Mouse (Mus musculus) urinary bladder, postnatal 10 days (tissue): ENCODE data around the gene Olfr1377.
"Not testable (repeated sequence)": the region's sequence is repeated elsewhere in the genome, so short reads cannot be mapped to it uniquely, and the experiment has no call there.

Experiments used
- DNase-seq: peaks from one replicate; pipeline ENCODE4 v3.0.0; 2022; ENCODE audit warnings: low spot score

Gene Olfr1377

DNA sequence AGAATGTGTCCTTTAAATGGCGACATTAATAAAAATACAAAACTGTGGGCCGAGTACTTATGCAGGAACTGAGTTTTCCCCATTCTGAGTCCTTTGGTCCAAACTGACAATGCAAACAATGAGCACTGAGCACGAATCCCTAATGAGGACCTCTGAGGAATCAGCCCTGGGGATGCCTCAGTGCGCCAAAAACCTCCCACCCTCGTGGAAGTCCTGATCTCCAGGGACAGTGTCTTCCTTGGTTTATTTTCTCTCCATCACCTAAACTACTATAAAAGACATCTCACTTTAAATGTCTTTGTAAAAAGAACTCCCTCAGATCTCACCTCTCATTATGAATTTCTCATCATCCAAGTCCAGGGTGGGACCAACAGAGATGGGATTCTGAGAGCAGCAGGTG is at the start of gene Olfr1377:
Gene Olfr1377, plus strand, starts transcription at position 301 of the 400 bp plus-strand sequence.
- no peak for DNase-seq

DNA sequence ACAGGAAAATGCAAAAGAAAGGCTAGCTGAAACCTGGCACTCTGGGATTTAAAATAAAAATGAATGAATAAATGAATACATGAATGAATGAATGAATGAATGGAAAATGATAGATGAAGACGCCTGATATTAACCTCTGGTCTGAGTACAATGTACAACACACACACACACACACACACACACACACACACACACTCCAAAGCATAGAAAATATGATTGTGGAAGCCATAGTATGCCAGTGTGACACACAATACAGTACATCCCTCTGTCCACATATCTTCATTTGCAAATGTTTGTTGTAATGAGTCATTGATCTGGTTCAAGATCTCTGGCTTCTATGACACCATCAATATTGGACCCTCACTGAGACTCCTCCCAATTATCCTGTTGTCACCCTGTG is 49.7 kb upstream of the Olfr1377 start:
- no peak for DNase-seq

DNA sequence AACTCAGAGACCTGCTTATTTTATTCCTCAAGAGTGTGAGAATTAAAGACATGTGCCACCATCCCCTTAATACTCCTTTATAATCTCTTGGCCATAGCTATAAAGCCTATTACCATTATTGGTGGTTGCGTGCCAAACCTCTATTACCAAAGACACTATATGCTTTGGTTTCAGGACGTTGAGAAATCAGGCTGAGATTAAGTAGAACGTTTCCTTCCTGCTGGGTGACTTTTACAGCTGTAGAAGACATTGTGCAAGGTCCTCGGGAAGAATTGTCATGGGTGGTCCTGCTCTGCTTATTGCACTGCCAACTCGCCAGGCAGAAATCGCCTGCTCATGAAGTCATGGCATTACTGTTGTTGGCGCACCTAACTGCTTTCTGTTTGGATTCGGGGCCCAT is 43.3 kb upstream of the Olfr1377 start:
- DNase-seq, result no peak

GRCm38 (mm10) chr11:50939621-50940366 is 42.0 kb upstream of the Olfr1377 start:
- DNase-seq, result no peak

DNA sequence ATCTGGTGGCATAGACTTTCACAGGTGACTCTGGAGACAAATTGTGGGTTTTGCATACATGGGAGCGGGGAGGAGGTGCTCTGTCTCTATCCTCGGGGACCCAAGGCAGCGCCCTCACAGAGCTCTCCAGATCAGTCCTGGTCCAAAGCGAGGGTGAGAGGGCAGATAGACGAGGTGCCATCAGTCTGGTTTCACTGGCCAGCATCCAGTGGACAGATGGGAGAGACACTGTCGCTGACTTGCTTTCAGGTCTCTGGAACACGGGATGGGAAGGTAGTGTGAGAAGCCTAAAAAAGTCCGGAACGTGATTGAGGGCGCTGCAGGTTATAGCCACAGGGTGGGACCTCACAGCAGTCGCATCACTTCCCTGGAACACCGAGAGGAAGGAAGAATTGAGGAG is 39.4 kb upstream of the Olfr1377 start:
- DNase-seq, result no peak

DNA sequence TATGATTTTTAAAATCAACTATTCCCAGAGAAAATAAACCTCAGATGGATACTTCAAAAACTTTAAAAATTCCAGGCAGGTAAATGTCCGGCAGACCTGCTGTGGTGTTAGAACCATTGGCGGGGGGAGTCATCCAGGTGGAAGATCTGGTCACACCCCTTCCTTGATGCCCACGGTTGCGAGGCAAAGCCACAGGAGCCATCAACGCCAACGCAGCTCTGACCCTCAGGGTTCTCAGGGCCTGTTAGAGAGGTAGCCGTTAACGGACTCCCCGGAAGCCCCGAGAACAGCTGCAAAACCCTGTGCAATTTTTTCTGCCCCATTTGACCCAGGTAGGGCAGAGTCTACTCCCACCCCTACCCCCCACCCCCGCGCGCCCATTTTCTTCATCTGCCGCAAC is 38.3 kb upstream of the Olfr1377 start, which contains the start of gene 4933414I15Rik:
Gene 4933414I15Rik, minus strand, starts transcription at position 260 of the 400 bp plus-strand sequence.
- DNase-seq, result no peak

- no peak for DNase-seq
Measured at GRCm38 (mm10) chr11:50952290-50952689, 29.5 kb upstream of the Olfr1377 start.

- no peak for DNase-seq
Measured at GRCm38 (mm10) chr11:50953665-50954064, 28.1 kb upstream of the Olfr1377 start, which contains the start of gene Prop1. Gene Prop1, minus strand, starts transcription at chr11:50953765.

GRCm38 (mm10) chr11:50964886-50965285 is 16.9 kb upstream of the Olfr1377 start:
- no peak for DNase-seq

GRCm38 (mm10) chr11:50966230-50966629 is 15.5 kb upstream of the Olfr1377 start, which contains the start of gene Olfr1378:
Gene Olfr1378, plus strand, starts transcription at chr11:50966530.
- no peak for DNase-seq

DNA sequence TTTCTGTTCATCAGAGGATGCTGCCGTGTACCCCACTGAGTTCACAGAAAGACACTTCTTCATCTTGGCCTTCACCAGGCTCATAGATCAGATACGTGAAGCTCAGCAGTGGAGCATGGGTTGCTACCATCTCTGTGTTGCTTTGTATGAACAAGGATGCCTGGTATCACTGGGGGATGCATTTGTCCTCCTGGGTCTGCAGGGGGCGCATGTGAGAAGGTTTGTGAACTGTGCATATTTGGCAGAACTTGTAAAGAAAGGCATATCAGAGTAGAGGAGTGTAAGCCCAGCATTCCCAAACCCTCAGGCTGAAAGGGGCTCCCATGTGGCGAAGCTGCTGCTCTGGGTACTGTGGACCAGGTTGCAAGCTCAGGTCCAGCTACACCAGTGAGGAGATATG is 4.6 kb upstream of the Olfr1377 start:
- DNase-seq, result no peak

GRCm38 (mm10) chr11:51003296-51003695 is 21.5 kb downstream of the Olfr1377 start, which contains the start of gene Olfr51:
Gene Olfr51, plus strand, starts transcription at chr11:51003596.
- no peak for DNase-seq

DNA sequence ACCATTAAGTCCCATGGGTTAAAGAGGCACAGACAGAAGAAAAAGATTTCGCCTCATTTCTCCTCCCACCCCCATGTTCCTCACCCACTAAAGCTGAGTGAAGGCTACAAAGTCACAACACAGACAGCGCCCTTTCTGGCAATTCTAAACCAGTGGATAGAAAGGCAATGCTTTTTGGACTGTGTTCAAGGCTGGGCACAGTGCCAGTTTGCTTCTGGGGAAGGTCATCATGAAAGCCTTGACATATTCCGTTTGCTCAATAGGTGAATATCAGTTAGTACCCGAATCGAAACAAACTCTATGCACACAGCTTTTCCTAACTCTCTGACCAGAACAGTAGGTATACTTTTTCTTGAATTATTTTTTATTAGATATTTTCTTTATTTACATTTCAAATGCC is 30.1 kb downstream of the Olfr1377 start:
- DNase-seq, result no peak

DNA sequence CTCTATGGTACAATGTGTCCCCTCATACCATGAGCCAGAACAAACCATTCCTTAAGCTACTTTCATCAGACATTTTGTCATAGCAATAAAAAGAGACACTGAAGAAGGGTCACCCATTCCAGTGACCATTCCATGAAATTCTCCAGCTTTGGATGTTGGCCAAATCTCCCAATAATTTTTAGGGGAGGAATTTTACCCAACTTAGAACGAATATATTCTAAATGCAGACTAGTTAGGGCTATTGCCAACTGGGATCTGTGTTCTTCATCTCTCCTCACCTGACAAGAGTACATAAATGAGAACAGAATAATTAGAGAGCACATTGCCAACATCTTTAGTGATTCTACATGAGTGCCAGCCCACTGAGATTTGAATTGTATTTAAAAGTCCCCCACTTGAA is 32.2 kb downstream of the Olfr1377 start, which contains the start of gene Olfr54:
Gene Olfr54, plus strand, starts transcription at position 301 of the 400 bp plus-strand sequence.
- no peak for DNase-seq

DNA sequence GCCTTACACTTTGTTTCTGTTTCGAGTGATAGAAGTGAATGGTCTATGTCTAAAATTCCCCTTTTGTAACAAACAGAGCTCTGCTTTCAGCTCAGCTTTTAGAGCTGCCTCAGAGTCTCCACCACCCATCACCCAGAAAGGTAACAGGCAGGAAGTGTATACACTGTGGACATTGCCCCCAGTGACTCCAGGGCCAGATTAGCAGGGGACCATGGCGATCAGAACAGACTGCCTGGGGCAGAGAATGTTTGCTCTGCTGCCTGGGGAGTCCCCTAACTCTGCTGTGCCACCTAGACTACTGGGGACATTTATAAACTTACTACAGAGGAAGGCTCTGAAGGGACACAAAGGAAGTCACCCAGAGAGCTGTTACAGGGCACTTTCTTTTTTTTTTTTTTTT is 34.6 kb downstream of the Olfr1377 start:
- no peak for DNase-seq

GRCm38 (mm10) chr11:51026811-51027210 is 45.0 kb downstream of the Olfr1377 start:
- not testable (repeated sequence) for DNase-seq

GRCm38 (mm10) chr11:51029381-51029780 is 47.6 kb downstream of the Olfr1377 start:
- DNase-seq, result not testable (repeated sequence)

- no peak for DNase-seq
Measured at GRCm38 (mm10) chr11:51030225-51030624, 48.5 kb downstream of the Olfr1377 start.

DNA sequence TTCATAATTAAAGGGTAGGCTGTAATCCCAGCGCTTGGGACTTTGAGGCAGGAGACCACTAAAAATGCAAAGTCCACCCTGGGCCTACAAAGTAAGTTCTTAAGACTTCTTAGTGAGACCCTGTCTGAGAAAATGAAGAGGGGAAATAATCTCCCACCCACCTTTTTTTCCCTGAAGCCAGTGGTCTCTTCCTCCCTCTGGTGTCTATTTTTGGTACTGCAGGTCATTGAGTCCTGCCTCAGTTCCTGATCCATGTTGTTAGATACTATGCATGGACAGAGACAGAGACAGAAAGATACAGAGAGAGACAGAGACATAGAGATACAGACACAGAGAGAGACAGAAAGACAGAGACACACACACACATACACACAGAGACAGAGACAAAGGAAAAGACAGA is 51.1 kb downstream of the Olfr1377 start:
- DNase-seq, result no peak

GRCm38 (mm10) chr11:51034141-51034540 is 52.4 kb downstream of the Olfr1377 start:
- DNase-seq, result not testable (repeated sequence)

- no peak for DNase-seq
Measured at GRCm38 (mm10) chr11:51035951-51036350, 54.2 kb downstream of the Olfr1377 start.
